Mouse (Mus musculus): Measurements from ENCODE around the gene Aph1c.
"Not testable (repeated sequence)": the region's sequence is repeated elsewhere in the genome, so short reads cannot be mapped to it uniquely, and the experiment has no call there.

Gene Aph1c

GRCm38 (mm10) chr9:66832366-66832908 lies 2.1 kb downstream of the Aph1c start:
- no peak for DNase-seq (ENCODE audit: low spot score in 2 of 2)

- peak in 1 of 2 experiments; percentile 38 for DNase-seq (ENCODE audit: low spot score in 2 of 2)
Measured at GRCm38 (mm10) chr9:66825990-66826389, 8.5 kb downstream of the Aph1c start.

GRCm38 (mm10) chr9:66822255-66822654 lies 12.3 kb downstream of the Aph1c start:
- peak in 1 of 2 experiments; percentile 9 for DNase-seq (ENCODE audit: low spot score in 2 of 2)

DNA sequence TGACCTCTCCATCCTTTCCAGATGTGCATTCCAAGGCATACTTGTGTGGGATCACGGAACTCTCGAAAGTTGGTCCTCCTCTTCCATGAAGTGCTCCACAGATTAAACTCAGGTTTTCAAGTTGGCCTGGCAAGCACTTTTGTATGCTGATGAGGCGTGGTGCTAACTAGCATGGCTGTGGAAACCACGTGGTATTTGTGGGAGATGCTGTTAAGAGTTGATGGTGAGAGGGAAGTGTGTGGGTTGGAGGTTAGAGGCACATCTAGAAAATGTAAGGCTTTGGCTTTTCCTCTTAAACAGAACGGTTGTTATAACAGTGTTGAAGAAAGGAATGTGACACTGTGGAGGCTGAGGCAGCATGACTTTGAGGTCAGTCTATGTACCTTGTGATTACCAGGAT lies 13.5 kb downstream of the Aph1c start:
- DNase-seq (ENCODE audit: low spot score in 2 of 2), result no peak

DNA sequence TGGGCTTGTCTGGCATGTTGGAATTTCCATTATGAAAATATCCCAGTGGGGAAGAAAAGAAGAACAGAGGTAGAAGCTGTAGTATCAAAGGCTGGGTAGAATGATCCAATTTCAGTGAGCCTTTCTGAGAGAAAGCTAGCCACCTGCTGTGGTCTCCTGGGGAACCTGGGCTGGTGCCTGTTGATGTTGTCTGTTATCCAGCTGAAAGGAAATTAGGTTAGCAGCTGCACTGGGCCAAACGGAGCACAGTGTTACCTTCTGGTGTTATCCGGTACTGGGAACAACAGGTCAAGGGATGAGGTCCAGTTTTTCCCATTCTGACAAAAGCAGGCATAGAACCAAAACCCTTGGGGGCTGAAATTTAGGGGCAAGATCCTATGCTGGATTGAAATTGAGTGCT lies 21.1 kb downstream of the Aph1c start:
- peak in 1 of 2 experiments; percentile 15 for DNase-seq (ENCODE audit: low spot score in 2 of 2)

GRCm38 (mm10) chr9:66805951-66806350 lies 28.6 kb downstream of the Aph1c start:
- DNase-seq (ENCODE audit: low spot score in 2 of 2), result not testable (repeated sequence)

- no peak for DNase-seq (ENCODE audit: low spot score in 2 of 2)
Measured at GRCm38 (mm10) chr9:66801947-66802346, 32.6 kb downstream of the Aph1c start.

- no peak for DNase-seq (ENCODE audit: low spot score in 2 of 2)
Measured at GRCm38 (mm10) chr9:66796739-66797138, 37.8 kb downstream of the Aph1c start, which contains the start of gene Gm10647. Gene Gm10647 (plus strand): TSS chr9:66797039.

DNA sequence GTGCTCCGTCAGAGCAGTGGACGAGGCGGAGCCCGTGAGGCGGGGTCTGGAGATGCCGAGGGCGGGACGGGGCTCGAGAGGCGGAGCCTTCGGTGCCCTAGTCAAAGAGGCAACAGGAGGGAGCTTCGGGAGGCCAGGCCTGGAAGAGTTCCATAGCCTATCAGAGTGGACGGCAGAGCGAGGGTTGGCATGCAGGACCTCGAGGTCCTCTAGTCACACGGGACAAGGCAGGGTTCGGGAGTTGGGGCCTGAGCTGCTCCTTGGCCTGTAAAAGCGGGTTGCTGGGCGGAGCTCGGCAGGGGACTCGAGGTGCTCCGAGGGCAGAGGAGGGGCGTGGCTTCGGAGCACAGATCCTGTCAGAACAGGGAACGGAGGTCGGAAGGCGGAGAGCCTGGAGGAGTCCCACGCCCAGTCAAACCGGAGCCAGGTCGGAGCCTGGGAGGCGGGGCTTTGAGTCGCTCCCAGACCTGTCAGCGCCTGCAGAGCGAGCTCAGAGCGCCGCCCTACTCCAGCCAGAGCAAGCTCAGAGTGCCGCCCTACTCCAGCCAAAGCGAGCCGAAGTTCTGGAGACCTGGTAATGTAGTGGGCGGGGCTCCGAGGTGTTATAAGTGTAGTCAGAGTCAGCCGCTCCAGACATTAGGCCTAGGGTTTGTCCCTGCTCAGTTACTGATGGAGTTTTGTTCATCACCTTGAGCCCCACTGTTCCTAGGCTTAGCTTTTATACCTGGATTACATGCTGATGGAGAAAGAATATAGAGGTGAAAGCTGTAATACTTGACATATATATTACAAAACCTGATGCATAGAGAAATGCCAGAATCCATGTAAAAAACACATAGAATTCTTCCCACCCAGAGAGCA lies 38.8 kb downstream of the Aph1c start, which contains the start of gene Aph1b:
Gene Aph1b, minus strand, starts transcription at position 27 of the 861 bp plus-strand sequence.
- DNase-seq (ENCODE audit: low spot score in 2 of 2), result peak; percentile 84 to 85

- no peak for DNase-seq (ENCODE audit: low spot score in 2 of 2)
Measured at GRCm38 (mm10) chr9:66794629-66795463, 39.7 kb downstream of the Aph1c start.

DNA sequence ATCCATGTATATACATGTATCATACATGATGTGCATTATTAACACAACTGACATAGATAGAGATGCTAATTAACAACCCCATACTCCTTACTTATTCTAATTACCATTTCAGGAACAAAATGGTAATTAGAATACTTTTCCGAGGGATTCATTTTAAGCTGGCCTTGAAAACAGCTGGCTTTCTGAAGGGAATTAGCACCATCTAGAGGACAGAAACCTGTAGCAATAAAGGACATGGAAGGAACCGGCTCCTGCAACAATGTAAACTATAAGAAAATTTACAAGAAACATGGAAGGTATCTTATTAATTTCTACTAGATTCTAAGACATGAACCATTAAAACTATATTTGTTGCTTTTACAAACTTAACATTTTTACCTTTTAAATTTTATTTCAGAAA lies 46.7 kb downstream of the Aph1c start:
- peak in 1 of 2 experiments; percentile 29 for DNase-seq (ENCODE audit: low spot score in 2 of 2)

DNA sequence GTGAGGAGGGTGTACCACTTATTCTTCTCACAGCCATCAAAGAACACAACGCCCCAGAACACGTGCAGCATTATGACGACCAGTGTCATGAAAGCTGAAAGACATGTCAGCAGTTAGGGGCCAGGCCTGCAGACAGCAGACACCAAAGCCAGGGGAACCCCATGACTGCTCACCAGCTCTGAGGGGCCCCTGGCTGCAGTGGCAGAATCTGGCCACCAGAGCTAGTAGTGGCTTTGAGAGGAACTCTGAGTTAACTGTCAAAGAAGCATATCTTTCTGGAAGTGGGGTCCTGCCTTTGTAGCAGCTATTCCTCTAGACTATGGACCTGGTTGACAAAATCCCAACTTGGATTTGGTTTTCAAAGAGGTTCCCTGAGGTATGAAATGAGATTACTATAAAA lies 50.0 kb downstream of the Aph1c start:
- DNase-seq (ENCODE audit: low spot score in 2 of 2), result peak in 1 of 2 experiments; percentile 35

- DNase-seq (ENCODE audit: low spot score in 2 of 2), result no peak
Measured at GRCm38 (mm10) chr9:66770701-66771100, 63.8 kb downstream of the Aph1c start.

DNA sequence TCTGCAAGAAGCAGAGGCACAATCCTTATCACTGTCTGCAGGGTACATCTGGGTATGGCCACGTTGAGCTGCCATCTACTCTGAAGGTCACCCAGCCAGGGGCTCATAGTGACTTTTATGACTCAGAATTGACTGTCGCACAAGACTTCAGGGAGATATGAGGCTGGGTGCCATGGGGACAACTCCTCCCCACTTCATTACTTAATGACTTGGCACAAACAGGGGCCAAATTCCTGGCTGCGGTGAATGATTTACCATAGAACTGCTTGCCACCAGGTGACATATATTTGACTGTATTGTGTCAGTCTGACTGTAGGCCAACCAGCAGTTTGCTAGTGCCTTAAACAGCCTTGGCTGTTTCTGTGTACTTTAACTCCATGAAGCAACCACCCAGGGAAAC lies 65.3 kb downstream of the Aph1c start:
- DNase-seq (ENCODE audit: low spot score in 2 of 2), result no peak

DNA sequence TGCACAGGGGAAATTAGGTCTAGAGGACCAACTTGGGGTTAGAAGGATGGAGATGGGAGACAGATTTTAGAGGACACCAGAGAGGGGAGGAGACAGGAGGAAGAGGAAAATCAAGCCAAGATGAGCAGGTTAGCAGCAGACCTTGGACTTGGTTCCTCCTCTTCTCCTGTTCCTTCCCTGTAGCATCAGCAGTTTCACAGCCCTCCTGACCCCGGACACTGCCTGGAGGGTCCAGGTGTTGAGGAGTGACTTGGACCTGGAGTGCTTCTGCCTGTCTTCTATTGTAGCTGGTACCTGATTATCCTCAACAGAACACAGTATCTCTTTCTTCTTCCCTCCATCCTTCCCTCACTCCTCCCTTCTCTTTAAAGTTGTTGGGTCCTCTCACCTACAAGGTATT lies 65.8 kb downstream of the Aph1c start:
- no peak for DNase-seq (ENCODE audit: low spot score in 2 of 2)
